15 mouse cellular contexts compared by ENCODE assay signal in genomic region chr9:76029471-76030199, GRCm38 (mm10). TPM values are rescaled to one million over a fixed set of nuclear protein-coding genes. Genes with fewer than 3 reads are reported as not detected.
DNase-seq lines count a peak whose midpoint lies in the region; ATAC-seq and TF ChIP-seq lines count a peak whose summit lies in the region.
"Had no signal": no experiment of that assay in that cellular context is flagged by ENCODE, and none has a peak within 500 bp of the region (broad histone marks: within the 10 kb centered on the region; RNA-seq: fewer than 3 reads in every experiment).

No protein-coding gene starts in this region.

- no peaks in the 10 kb centered on the region for H3K9me3 ChIP-seq in lung, postnatal 0 days (ENCODE audit: low read length)
- no peaks in the 10 kb centered on the region for H3K9me3 ChIP-seq in limb, embryonic 15.5 days
- H3K9me3 ChIP-seq: heart, embryonic 13.5 days had no signal

- H3K4me1 ChIP-seq in lung, postnatal 0 days (ENCODE audit: insufficient read depth, low read depth, low read length), result no peaks in the 10 kb centered on the region
- peaks cover 6% of the 10 kb centered on the region; the same call in 1 of the 2 replicates for H3K4me1 ChIP-seq in limb, embryonic 15.5 days

- peak; percentile 60 to 70 for DNase-seq in cerebellum, postnatal 10 days
- DNase-seq in cerebellum, adult 11-12 months, result no peak
- DNase-seq in heart, adult 18-20 months, result peak; percentile 18 to 28
- DNase-seq in heart, postnatal 10 days, result no peak
- DNase-seq in lung, postnatal 0 days (ENCODE audit: low spot score), result no peak
- no peak for DNase-seq in lung, postnatal 4 days
- no peak for DNase-seq in thymus, adult 18-20 months
- DNase-seq: kidney, adult 2 months; kidney, postnatal 4 days; lung, postnatal 14 days had no signal

- 61% methylated on average over 16 of the region's 16 CpGs for WGBS in lung, postnatal 0 days
- WGBS in limb, embryonic 15.5 days, result 45% methylated on average over 16 of the region's 16 CpGs

- H3K4me2 ChIP-seq in lung, postnatal 0 days (replicated peaks; ENCODE audit: low read depth, low read length), result 0 out of 2 replicates have a peak overlapping the region, but pooled peaks have one; percentile 14
- H3K4me2 ChIP-seq in limb, embryonic 15.5 days, result no peak overlapping the region
- H3K4me2 ChIP-seq: heart, embryonic 13.5 days; midbrain, embryonic 11.5 days had no signal

- TF ChIP-seq CTCF in lung, postnatal 0 days (IDR thresholded peaks at IDR 0.05), result no peak

- H3K36me3 ChIP-seq in lung, postnatal 0 days (ENCODE audit: insufficient read depth, low read length), result no peaks in the 10 kb centered on the region
- H3K36me3 ChIP-seq in limb, embryonic 15.5 days, result no peaks in the 10 kb centered on the region
- H3K36me3 ChIP-seq: heart, embryonic 13.5 days had no signal

- H3K9ac ChIP-seq in lung, postnatal 0 days (replicated peaks; ENCODE audit: low read depth), result no peak overlapping the region
- H3K9ac ChIP-seq in limb, embryonic 15.5 days, result no peak overlapping the region
- H3K9ac ChIP-seq: heart, embryonic 13.5 days had no signal

- H3K4me3 ChIP-seq in lung, postnatal 0 days (ENCODE audit: low read depth, low read length), result no peak overlapping the region
- no peak overlapping the region for H3K4me3 ChIP-seq in limb, embryonic 15.5 days
- H3K4me3 ChIP-seq: erythroblast, embryonic 14.5 days; heart, embryonic 13.5 days had no signal

- H3K27me3 ChIP-seq in lung, postnatal 0 days (replicated peaks; ENCODE audit: insufficient read depth, low read length), result no peaks in the 10 kb centered on the region
- H3K27me3 ChIP-seq in limb, embryonic 15.5 days, result no peaks in the 10 kb centered on the region
- H3K27me3 ChIP-seq: heart, embryonic 13.5 days had no signal

- intact Hi-C loops in heart, postnatal 10 days (cut with DNase I), result no loop called here

- H3K27ac ChIP-seq in lung, postnatal 0 days (ENCODE audit: low read length), result no peak overlapping the region
- peak overlapping the region; percentile 28; the same call in 1 of the 2 replicates for H3K27ac ChIP-seq in limb, embryonic 15.5 days
- H3K27ac ChIP-seq: heart, embryonic 13.5 days had no signal

- ATAC-seq in lung, postnatal 0 days, result no peak
- no peak for ATAC-seq in limb, embryonic 15.5 days (ENCODE audit: insufficient number of reproducible peaks, low FRiP score, low TSS enrichment, low read depth)

- TF ChIP-seq EP300 in lung, postnatal 0 days (IDR thresholded peaks at IDR 0.05), result no peak

RNA-seq across cellular contexts. Expression of gene Hmgcll1, which starts 15.0 kb away (rescaled TPM):
- total RNA-seq in heart, adult 18-20 months (2021), result under 1 TPM in 1 of 2 experiments, not detected in 1; 0.15 TPM
- under 1 TPM; 0.10 to 0.17 TPM for total RNA-seq in heart, postnatal 10 days (2021)
- polyA plus RNA-seq in lung, postnatal 0 days (2015; fragmentation: Nextera tagmentation; extraction: Ambion mirVana), result 4.7 and 5.7 TPM in 2 replicates
- polyA plus RNA-seq in limb, embryonic 15.5 days (2015; fragmentation: Nextera tagmentation; extraction: Ambion mirVana), result 2.2 and 3.3 TPM in 2 replicates
- total RNA-seq: hematopoietic stem cell, adult 5-6 weeks had no signal
- polyA plus RNA-seq: erythroblast, embryonic 14.5 days had no signal

Comparison
In these comparisons a context has a peak if more than half of its experiments do, and no peak if none do; other contexts are left out.
1. DNase-seq: peak in cerebellum, postnatal 10 days (2 of 2) and heart, adult 18-20 months (2 of 2); none in cerebellum, adult 11-12 months (single experiment), heart, postnatal 10 days (0 of 2), lung, postnatal 0 days (single experiment), lung, postnatal 4 days (0 of 2) and thymus, adult 18-20 months (0 of 2).